Mouse (Mus musculus): ENCODE results near the gene Ift74.

DNA sequence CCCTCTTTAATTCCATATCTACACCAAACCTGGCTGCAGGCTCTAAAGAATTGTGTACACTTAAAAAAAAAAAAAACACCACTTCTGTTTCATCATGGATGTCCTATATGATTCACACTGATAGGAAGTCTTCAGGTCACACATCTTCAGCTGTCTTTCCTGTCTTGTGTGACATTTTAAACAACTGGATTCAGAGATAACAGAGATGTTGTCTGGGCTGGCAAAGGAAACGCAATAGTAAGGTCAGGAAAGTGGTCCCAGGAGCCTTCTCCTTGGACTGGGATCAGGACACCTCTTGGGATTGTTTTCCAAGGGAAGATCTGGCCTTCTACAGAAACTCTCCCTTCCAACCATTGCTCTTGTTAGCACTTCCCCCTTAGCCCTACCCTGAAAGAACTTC lies 127.5 kb downstream of the Ift74 start:
- TF ChIP-seq CTCF (IDR thresholded peaks at IDR 0.05; ENCODE audit: insufficient read depth, low read depth, low read length) (no peak), POLR2A (IDR thresholded peaks at IDR 0.05; ENCODE audit: insufficient read depth, low read depth, low read length) (no peak)
